Mouse (Mus musculus) liver (tissue): ENCODE data around the gene Gm12830.
A peak's percentile ranks its signal among the peaks of the same experiment; 100 is the strongest.

Experiments used
- DNase-seq: peaks from one replicate; pipeline ENCODE4 v3.0.0-alpha.2; 2020; ENCODE audit warnings: mixed read lengths

Gm12830 gene

GRCm38 (mm10) chr4:114845622-114846021 is 24.1 kb downstream of the Gm12830 start:
- no peak for DNase-seq

- no peak for DNase-seq
Measured at GRCm38 (mm10) chr4:114846723-114847122, 25.2 kb downstream of the Gm12830 start.

DNA sequence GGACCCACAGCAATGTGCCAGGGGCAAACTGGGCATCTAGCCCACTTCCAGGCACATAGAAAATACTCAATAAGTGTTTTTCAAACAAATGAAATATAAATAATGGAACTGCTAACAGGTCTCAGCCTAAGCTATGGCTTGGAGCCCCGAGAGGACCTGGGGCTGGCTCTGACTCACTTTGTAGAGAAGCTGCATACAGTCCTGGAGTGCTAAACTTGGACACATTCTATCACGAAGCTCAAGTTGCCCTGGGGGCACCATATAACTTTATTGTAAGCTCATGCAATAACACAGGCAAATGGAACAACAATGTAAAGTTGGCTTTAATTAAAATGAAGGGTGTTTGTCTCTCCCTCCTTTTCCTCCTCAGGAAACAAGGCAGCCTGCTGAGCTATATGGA is 32.4 kb downstream of the Gm12830 start:
- DNase-seq, result no peak

- DNase-seq, result no peak
Measured at GRCm38 (mm10) chr4:114858426-114858825, 36.9 kb downstream of the Gm12830 start.

- DNase-seq, result no peak
Measured at GRCm38 (mm10) chr4:114863166-114863565, 41.6 kb downstream of the Gm12830 start.

- DNase-seq, result peak; percentile 39
Measured at GRCm38 (mm10) chr4:114869765-114870490, 48.4 kb downstream of the Gm12830 start.

GRCm38 (mm10) chr4:114876441-114876972 is 55.0 kb downstream of the Gm12830 start:
- no peak for DNase-seq

DNA sequence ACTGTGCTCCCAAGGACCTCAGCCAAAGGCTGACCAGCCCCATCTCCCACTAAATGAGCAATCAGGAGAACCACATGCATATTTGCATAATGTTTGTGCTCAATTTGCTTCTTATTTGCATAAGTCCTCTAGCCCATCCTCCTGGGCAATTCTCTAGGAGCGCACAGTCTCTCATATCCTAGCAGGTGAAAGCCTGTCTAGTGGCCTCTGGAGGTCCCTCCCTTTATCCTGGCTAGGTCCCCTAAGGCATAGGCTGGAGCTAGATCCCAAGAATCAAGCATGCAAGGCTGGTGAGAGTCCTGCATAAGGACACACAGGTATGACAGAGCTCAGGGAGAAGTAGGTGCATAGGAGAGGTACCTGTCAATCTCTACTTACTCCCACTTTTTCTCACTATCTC is 60.7 kb downstream of the Gm12830 start:
- DNase-seq, result no peak

- peak; percentile 17 for DNase-seq
Measured at GRCm38 (mm10) chr4:114897853-114898252, 76.3 kb downstream of the Gm12830 start.

DNA sequence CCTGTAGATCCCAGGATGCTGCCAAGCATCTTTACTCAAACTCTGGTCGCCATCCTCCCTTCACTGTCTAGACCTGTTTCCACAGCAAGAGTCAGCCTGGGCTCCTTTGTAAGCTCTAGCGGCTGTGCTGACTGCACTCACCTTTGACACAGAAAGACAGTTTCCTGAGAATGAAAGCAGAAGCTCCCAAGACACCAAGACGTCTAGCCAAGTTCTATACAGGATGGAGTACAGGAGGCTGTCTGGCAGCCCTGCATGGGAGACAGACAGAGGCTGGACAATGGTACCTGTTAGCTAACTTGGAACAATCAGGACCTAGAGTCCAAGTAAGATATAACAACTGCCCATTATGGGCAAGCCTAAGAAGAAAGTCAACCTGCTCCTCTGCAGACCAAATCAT is 78.4 kb downstream of the Gm12830 start:
- DNase-seq, result no peak

DNA sequence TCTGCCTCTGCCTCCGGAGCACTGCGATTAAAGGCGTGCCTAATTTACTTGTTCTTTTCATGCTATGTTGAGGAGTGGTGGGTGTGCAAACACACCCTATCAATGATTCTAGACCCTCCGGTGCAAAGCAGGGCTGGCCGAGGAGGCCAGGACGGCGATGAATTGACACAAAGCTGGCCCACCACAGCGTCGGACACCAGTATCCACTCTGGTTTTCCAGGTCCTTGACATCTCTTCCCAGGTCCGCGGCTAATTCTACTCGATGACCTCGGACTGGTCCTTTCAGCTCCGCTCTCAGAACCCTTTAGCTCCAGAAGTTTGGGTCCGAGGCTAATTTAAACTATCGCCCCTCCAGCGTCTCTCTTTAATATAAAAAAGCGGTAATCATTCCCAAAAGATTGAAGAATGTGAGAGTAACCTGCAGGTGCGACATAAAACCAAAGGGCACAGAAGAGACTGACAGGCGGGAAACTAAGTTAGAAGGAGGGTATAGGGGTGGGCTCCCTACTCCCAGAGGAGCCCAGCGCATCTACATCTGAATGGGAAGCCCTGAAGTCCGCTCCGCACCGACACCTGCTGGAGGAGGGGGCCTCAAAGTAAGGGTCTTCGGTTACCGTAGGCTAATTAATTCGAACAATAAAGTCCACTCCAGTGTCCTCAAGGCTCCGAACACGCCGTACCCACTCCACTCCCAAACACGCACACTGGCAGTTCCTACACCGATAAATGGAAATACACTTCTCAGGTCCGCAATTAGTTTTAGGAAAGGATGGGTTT is 79.5 kb downstream of the Gm12830 start:
- DNase-seq, result no peak

- DNase-seq, result no peak
Measured at GRCm38 (mm10) chr4:114901643-114902351, 80.3 kb downstream of the Gm12830 start.

GRCm38 (mm10) chr4:114902641-114903421 is 81.3 kb downstream of the Gm12830 start:
- no peak for DNase-seq

GRCm38 (mm10) chr4:114903422-114903782 is 81.9 kb downstream of the Gm12830 start:
- DNase-seq, result no peak

DNA sequence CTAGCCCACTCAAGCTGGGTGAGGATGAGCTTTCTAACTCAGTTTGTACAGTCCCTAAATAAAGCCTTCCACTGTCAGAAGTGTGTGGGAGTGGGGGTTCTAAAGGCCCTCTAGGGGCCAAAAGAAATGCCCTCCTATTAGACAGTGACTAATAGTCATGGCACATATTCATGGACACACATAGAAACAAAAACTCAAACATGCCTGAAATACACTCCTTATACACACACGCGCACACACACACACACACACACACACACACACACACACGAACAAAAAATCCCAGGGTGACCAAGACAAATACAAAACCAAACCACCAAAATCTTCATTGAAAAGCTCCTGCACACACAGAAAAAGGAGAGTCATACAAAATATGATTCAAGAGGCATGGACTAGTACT is 84.0 kb downstream of the Gm12830 start:
- DNase-seq, result no peak
